Mouse (Mus musculus): ENCODE data around the gene Ppp1r17. TPM values are rescaled to one million over a fixed set of nuclear protein-coding genes. Genes with fewer than 3 reads are reported as not detected.

Gene Ppp1r17
- total RNA-seq (2014; fragmentation: Nextera tagmentation) = not detected in 2 replicates
- total RNA-seq (2017) = not detected in 2 replicates

DNA sequence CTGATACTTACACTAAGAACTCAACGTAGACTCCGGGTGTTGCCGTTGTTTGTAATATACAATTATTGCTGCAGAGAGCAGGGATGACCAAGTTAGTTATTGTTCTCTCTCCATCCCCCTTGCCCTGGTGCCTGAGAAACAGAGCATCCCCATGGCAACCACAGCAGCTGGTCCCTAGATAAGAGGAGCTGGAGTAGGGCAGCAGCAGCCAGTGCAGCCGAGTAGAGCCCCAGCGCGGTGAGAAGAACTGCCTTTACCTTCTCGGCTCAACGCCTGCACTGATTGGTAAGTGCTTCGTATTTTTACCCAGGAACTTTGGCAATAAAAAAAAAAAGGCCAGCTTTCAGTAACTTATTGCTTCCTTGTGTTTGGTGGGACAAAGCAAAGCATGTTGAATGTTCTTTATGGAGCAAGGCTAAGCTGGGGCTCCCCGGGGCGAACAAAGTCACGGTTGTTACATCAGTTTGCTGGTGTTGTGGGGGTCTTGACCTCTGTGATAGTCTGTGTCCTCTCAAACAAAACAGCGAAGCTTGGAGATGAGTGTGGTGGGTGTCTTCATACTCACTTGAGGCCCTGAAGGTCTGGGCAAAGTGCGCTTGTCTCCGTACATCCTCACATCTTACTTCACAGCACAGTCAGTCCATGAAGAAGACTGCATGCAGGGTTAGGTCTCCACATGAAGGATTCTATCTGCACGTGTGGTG is at the start of gene Ppp1r17:
TSS of gene Ppp1r17 (plus strand) at position 207 of the 704 bp plus-strand sequence.
- no peak for ATAC-seq (replicated peaks; ENCODE audit: poor library complexity, severe bottlenecking)

DNA sequence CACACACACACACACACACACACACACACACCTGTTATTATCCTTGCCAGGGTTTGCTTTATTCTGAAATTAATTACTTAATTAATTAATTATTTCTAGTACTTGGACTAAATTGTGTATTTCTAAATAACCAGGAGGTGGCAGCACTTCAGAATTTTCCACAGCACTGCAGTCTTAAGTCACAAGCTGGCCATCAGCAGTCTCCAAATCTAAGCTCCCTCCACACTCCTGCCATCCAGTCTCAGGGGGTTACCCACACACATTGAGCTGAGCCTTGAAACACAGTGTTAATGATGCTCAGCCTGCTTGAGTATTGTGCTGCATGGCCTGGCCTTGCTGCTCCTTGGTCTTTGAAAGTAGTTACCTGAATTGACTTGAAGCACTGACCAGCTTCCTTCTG is 44.3 kb upstream of the Ppp1r17 start:
- ATAC-seq (replicated peaks; ENCODE audit: poor library complexity, severe bottlenecking) = no peak

DNA sequence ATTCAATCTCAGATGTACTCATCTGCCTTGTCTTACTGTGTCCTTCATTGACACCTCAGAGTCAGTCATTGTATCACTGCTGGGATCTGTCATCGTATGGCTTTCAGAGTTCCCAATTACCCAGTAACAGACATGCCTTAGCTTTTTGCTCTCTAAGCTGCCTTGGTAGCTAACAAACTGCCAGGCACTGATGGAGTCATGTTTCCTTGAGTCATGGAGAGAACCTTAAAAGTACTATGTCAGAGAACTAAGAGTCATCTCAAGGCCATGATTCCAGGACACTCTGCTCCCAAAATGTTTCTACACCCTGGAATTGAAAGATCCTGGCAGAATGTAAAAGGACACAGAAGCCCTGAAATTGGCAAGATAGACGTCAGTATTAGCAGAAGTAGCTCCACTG is 37.5 kb upstream of the Ppp1r17 start:
- no peak for ATAC-seq (replicated peaks; ENCODE audit: poor library complexity, severe bottlenecking)

DNA sequence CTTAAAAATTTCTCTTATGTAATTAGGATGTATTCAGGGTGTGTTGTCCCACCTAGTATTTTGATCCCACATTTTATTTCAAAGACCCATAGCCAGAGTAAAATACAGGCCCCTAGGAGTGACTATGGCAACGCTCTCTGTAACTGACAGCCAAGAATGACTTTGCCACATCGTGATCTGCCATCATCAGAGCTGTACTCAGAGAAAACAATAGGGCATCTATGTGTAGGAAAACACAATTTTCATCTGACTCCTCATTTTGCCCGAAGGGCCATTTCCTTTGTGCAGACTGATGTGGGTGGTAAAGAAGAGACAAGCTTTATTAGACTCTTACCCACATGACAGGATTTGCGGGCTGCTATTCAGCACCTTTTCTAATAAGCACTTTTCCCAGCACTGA is 8.6 kb upstream of the Ppp1r17 start:
- ATAC-seq (replicated peaks; ENCODE audit: poor library complexity, severe bottlenecking) = no peak

DNA sequence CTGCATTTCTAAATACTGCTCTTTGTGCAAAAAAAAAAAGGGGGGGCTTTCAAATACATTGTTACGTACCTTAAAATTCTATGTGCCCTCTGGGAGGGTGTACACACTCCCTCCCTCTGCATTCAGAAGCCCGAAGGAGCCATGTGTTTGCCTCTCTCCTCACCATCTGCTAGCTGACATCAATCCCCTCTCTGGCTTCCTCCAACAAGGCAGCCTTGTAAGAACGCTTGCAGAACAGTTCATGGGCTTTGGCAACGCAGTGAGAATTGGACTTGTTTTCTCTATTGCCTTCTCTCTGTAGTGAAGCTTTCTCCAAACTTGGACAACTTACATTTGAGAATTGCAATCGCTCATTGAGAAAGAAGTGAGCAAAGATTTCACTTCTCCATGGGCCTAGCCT is 4.9 kb upstream of the Ppp1r17 start:
- ATAC-seq (replicated peaks; ENCODE audit: poor library complexity, severe bottlenecking) = no peak

DNA sequence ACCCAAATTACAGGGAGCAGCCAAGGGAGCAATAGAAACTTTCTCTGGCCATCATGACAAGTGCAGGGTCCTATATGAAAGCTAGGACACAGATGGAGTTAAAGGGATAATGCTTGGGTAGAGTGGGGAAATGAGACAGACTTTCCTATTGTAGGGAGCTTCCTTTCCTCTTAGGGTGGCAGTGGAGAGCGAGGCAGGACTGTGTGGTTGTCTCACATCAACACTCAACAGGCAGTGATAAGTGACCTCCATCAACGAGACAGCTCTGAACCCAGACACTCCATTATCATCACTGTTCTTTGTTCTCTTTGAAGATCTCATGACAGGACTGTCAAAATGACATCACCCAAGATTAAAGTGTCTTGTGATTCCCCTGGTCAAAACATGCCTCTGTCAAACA is 2.3 kb downstream of the Ppp1r17 start:
- no peak for ATAC-seq (replicated peaks; ENCODE audit: poor library complexity, severe bottlenecking)

DNA sequence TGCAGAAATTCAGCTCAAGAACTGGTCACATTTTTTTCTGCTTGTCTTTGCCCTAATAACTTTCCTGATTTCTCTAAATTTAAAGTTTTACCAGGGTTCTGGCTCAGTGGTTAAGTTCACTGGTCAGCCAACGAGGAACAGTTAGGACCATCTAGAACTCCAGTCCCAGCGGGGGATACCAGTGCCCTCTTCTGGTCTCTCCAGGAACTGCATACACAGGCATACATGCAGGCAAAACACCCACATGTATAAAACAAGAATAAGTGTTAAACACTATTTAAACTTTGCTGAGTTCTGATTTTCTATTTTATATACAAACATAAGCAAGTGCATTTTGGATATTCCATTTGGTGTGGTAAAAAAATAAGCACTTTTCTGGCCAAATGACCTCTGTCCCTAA is 8.2 kb downstream of the Ppp1r17 start:
- ATAC-seq (replicated peaks; ENCODE audit: poor library complexity, severe bottlenecking) = no peak

DNA sequence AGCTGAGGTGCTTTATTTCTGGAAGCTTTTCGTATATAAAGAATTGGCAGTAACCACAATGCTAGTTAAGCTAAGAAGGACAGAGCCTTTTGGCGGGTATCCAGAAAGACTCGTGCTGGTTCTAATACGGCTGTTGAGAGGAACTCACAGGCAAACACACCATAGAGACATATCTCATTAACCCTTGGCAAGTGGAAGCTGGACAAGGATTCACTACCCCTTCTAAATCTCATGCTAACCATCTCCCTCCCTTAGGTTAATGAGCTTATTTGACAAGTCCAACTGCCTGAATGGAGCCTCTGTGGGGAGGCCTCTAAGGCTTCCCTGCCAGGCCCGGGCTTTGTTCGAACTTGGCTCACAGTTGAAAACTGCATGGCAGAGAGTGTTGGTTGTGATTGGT is 10.0 kb downstream of the Ppp1r17 start:
- no peak for ATAC-seq (replicated peaks; ENCODE audit: poor library complexity, severe bottlenecking)

DNA sequence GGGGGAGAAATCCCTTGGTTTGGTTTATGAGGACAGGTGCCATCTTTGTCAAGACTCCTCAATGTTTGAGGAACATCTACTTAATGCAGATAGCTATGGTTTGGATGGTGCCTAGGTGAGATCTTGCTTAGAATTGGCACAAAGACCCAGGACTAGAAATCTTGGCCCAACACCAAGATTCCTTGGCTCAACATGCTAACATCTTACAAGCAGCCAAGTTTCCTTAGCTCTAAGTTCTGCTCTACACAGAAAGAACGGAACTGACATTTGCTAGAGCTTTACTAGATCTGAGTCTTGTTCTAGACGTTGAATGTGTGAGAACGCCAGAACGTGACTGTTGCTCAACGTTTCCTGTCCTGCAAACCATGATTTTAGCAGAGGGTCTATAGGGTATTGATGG is 10.7 kb downstream of the Ppp1r17 start:
- ATAC-seq (replicated peaks; ENCODE audit: poor library complexity, severe bottlenecking) = no peak

DNA sequence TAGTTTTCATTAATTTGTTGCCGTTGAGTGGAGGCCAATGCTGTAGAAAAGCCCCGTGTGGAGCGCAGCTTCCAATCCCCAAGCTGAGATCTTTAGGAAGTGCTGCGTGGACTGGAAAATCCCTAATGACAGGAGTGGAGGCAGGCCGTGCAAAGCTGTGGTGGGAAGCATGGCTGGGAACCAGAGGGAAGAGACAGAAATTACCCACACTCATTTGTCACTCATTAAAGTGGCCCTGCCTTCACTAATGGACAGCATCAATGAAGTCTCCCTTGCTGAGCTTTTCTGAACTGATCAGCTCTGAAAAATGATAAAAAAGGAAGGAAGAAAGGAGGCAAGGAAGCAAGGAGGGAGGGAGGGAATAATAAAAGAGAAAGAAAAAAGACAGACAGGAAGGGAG is 12.7 kb downstream of the Ppp1r17 start:
- ATAC-seq (replicated peaks; ENCODE audit: poor library complexity, severe bottlenecking) = no peak

DNA sequence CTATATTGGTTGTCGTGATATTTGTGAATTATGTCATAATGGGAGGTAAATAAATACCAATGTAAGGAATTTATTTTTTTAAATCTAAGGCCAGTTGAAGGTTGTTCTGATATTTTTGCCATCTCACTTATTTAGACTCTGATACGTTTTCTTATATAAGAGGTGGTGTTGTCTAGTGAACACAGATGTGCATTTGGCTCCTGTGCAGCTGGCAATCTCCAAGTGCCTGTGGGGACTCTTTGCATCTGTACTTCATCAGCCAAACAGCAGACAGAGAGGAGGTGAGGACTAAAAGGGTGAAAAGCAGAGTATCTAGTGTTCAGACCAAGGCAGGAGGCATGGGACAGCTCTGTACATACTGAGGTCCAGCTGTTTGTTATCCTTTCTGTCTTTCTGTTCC is 14.9 kb downstream of the Ppp1r17 start:
- ATAC-seq (replicated peaks; ENCODE audit: poor library complexity, severe bottlenecking) = no peak

DNA sequence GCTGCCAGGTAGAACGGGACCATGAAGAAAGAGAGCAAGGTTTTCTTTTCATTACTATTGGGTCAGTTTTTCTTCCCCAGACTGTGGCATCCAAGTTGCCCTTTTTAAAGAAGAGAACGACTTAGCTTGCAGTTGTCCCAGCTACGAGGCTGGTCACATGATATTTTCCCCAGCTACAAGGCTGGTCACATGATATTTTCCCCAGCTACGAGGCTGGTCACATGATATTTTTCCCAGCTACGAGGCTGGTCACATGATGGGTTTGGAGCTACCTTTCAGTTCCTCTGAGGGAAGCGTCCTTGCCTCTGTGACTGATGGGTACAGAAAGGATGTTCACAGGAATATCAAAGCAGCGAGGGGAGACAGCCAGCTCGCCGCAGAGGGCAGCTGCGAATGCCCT is 17.8 kb downstream of the Ppp1r17 start:
- no peak for ATAC-seq (replicated peaks; ENCODE audit: poor library complexity, severe bottlenecking)

DNA sequence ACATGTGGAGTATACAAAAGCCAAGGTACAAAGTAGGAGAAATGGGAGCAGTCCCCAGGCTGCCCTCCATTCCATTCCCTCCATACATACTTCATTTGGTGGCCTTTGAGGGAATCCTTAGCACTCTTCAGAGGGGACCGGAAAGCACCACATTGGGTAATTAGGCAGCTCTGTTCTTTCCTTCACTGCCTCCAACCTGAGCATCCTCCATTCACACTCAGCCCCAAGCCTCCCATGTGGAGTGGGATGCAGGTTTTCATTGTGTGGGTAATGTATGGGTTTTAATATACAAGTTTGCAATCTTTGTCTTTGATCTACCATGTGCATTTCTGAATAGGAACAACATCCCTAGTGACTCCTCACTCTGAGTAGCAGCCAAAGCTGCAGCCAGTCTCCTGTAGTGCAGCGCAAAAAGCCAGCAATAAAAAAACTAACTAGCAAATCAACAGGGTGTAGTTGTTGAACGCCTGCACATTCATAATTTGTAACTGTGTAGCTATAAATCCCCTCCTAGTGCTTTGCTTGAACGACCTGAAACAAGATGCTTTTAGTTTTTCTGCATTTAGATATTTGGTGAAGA is 22.3 kb downstream of the Ppp1r17 start:
- no peak for ATAC-seq (replicated peaks; ENCODE audit: poor library complexity, severe bottlenecking)

DNA sequence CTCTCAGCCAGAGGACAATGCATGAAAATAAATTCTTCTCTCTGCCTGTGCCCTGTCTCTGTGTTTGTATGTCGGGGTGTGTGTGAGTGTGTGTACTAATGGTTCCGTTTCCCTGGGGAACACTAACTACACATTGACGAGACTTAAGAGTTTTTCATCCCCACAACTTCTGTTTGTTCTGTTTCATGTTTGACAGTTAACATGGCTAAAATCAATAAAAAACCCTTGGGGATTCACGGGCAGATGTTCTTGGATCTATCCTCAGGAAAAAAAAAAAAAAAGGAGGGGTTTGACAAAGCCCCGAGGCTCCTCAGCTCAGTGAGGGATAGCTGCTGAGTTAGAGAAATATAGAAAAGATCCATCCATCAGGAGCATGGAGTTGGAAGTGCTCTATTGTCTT is 27.0 kb downstream of the Ppp1r17 start:
- no peak for ATAC-seq (replicated peaks; ENCODE audit: poor library complexity, severe bottlenecking)

DNA sequence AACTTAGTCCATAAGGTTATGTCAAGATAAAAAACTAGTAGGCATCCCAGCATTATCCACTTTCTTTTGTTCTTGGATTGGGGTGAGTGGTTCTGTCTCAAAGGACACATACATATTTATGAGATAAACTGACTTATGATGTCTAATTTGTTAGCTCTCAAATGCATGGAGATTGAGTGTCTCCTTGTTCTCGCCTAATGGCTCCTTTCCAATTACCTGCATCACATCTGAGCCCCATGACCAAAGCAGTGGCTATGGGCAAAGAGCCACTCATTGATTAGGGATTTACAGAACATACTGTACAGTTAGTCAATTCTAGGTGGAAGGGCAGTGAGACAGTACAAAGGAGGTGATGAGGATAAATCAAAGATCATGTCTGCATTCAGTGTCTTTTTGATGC is 27.4 kb downstream of the Ppp1r17 start:
- ATAC-seq (replicated peaks; ENCODE audit: poor library complexity, severe bottlenecking) = no peak

DNA sequence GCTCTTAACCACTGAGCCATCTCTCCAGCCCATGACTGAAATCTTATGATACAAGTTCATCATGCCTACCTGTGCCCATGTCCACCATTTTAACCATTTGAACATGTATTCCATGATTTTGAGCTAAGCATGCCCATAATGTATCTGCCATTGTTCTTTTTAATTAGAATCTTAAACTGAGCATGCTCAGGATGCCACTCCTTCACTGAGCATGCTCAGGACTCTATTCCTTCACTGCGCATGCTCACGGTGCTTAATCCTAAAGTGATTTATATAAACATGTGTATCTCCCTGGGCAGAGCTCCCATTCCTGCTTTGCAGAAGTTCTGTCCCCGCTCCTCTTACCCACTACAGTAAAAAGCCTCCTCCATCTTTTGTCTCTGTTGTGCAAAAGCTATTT is 31.3 kb downstream of the Ppp1r17 start:
- ATAC-seq (replicated peaks; ENCODE audit: poor library complexity, severe bottlenecking) = no peak

DNA sequence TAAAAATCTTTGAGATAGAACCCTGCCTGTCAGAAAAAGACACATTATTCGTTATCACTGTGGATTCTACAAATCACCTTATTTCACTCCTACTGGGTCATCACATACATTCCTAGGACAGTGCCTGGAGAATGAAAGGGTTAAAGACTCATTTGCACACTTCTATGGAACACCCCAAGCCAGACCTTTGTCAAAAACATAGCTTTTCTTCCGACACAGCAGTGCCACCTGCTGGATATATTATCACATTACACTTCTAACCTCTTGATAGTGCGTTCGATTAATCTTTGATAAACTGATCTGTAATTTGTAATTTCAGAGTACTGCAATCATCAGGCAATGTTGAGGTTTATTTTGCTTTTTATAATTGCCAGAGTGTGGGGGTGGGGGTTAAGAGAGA is 31.8 kb downstream of the Ppp1r17 start:
- peak; percentile 63 for ATAC-seq (replicated peaks; ENCODE audit: poor library complexity, severe bottlenecking)

DNA sequence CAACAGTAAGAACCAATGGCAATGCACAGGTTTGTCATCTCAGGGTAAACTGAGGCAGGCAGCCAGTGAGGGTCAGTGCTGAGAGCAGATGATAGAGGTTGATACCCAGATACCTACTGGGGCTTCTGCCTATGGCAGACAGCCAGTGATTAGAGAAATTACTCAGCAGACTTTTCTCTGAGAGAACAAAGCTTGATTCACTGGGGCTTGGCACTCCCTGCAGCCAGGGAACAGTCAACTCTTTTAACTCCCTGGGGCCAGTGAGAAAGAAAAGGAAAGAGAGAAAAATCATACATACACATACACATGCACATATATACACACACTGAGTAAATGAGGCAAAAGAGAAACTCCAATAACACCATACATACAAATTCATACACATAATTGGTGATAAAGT is 46.4 kb downstream of the Ppp1r17 start:
- no peak for ATAC-seq (replicated peaks; ENCODE audit: poor library complexity, severe bottlenecking)

DNA sequence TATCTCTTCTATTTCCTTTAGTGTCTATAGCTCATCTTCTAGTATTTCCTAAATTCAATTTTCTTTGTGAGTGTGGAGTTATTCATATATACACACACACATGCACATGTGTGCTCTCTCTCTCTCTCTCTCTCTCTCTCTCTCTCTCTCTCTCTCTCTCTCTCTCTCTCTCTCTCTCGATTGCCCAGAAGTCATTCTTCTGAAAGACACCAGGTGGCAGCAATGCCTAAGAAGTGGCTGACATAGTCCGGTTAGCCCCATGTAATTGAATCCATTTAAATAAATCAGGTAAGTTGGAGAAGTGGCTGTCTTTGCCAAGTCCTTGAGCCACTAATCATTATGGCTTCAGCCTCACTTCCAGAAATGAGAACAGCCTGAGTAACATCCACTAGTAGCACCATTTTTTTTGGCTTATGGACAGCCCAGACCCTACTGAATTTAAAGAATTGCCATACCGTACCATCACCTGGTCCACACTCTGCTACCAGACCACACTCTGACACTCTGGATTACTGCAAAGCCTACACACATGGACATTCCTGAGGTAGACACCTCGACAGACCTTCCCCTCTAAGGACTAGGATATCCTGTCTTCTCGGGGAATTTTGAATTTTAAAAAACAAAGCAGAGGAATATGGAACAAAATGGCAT is 49.5 kb downstream of the Ppp1r17 start:
- peak; percentile 75 for ATAC-seq (replicated peaks; ENCODE audit: poor library complexity, severe bottlenecking)

DNA sequence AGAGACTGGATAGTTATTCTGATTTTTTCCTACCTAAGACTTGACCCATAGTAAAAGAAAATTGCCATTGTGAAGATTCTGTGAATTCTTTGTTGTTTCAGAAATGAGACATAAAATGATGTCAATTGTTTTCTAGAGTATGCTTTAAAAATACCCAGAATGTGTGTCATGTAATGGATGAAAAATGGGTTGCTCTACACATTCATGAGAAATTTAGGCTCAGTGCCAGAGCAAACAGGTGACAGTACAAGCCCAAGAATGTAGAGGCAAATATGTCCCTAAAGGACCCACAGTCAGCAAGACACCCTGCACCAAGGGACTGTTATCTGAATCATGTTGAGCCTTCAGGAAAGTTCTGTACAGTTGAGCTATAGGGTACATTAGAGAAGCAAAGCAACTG is 51.2 kb downstream of the Ppp1r17 start:
- ATAC-seq (replicated peaks; ENCODE audit: poor library complexity, severe bottlenecking) = no peak

DNA sequence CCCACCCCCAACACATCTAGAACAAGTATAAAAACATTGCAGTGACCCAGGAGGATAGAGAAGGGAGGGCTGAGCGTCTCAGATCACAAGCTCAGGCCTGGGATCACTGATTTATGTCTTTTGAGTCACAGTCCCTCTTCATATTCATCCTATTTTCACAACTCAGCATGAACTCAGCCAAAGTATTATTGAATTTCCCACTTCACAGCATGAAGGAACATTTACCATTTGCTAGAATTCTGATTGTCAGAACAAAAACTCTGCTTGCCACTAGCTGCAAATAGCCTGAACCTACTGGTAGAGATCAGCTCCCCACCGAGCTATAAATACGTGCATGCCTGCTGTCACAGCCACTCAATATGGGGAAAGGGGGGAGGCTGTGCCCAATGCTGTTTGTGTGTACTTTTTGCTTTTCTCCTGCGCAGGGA is 59.1 kb downstream of the Ppp1r17 start:
- no peak for ATAC-seq (replicated peaks; ENCODE audit: poor library complexity, severe bottlenecking)

Data from granulocyte monocyte progenitor cell, adult 5-6 weeks (primary cell).